Mouse (Mus musculus) inflammation-experienced regulatory T-cells, adult 16 weeks (primary cell): ENCODE results near the gene Setd6. TPM values are rescaled to one million over a fixed set of nuclear protein-coding genes. Genes with fewer than 3 reads are reported as not detected.

Experiments
- polyA plus RNA-seq: library from polyadenylated mRNA; unstranded; fragments of 100-300 nt; shearing (Covaris generic); gene quantifications from one replicate; pipeline ENCODE4 v1.2.1, GENCODE M21; 2017

The Setd6 gene
- polyA plus RNA-seq: 17.2 TPM

GRCm38 (mm10) chr8:95715676-95716531 lies at the start of gene Setd6:
Gene Setd6, plus strand, starts transcription at chr8:95715881.

DNA sequence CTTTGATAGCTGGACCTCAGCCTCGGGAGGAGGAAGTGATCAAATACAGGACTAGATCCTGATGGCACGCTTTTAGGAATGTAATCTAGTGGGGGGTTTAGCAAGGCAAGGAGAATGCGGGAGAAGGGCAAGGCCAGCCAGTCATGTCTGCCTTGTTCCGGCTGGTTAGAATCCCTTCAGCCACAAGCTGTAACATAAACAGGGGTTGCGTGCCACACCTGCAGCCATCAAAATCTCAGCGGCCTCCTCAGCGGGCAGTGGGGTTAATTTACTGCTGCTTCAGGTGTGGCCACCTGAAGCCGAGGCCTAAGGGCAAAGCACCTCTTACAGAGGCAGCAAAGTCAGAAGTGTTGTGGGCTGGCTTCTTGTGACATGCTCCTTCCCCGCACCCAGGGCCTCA lies 39.0 kb upstream of the Setd6 start, which contains the start of gene Ndrg4:
Gene Ndrg4, plus strand, starts transcription at position 350 of the 400 bp plus-strand sequence.

Other genes starting within 250 kb of the Setd6 start
- gene Csnk2a2, start 225.8 kb upstream of the Setd6 start, polyA plus RNA-seq: 5.6 TPM
- not detected for gene Ccdc113, start 181.8 kb upstream of the Setd6 start, polyA plus RNA-seq
- gene Prss54, start 139.5 kb upstream of the Setd6 start, polyA plus RNA-seq: not detected
- 17.4 TPM for gene Gins3, start 82.4 kb upstream of the Setd6 start, polyA plus RNA-seq
- gene Ndrg4, start 38.9 kb upstream of the Setd6 start, polyA plus RNA-seq: 2.5 TPM
- 156 TPM for gene Cnot1, start 91.6 kb downstream of the Setd6 start, polyA plus RNA-seq
- gene Sap18b, start 109.5 kb downstream of the Setd6 start, polyA plus RNA-seq: 198 TPM
- 20.8 TPM for gene Slc38a7, start 137.7 kb downstream of the Setd6 start, polyA plus RNA-seq
- gene Got2, start 172.7 kb downstream of the Setd6 start, polyA plus RNA-seq: 148 TPM